Mouse (Mus musculus): ENCODE data around the gene Mis18a. TPM values are rescaled to one million over a fixed set of nuclear protein-coding genes. Genes with fewer than 3 reads are reported as not detected.
A peak's percentile ranks its signal among the peaks of the same experiment; 100 is the strongest.

Gene Mis18a
- polyA plus RNA-seq (2015; fragmentation: Nextera tagmentation; extraction: Ambion mirVana): 94.3 and 99.2 TPM in 2 replicates

GRCm38 (mm10) chr16:90727233-90728115, at the start of gene Mis18a:
TSS of gene Mis18a (minus strand) at chr16:90727404.
- DNase-seq (ENCODE audit: low spot score): peak; percentile 96

GRCm38 (mm10) chr16:90775946-90776520, 48.8 kb upstream of the Mis18a start:
- DNase-seq (ENCODE audit: low spot score): no peak

- DNase-seq (ENCODE audit: low spot score): no peak
Observed at GRCm38 (mm10) chr16:90774646-90775045, 47.4 kb upstream of the Mis18a start.

GRCm38 (mm10) chr16:90774216-90774615, 47.0 kb upstream of the Mis18a start:
- DNase-seq (ENCODE audit: low spot score): no peak

GRCm38 (mm10) chr16:90766919-90767454, 39.8 kb upstream of the Mis18a start:
- DNase-seq (ENCODE audit: low spot score): no peak

GRCm38 (mm10) chr16:90765195-90765877, 38.1 kb upstream of the Mis18a start:
- no peak for DNase-seq (ENCODE audit: low spot score)

GRCm38 (mm10) chr16:90760515-90760914, 33.3 kb upstream of the Mis18a start:
- no peak for DNase-seq (ENCODE audit: low spot score)

GRCm38 (mm10) chr16:90759335-90759734, 32.1 kb upstream of the Mis18a start:
- DNase-seq (ENCODE audit: low spot score): no peak

- no peak for DNase-seq (ENCODE audit: low spot score)
Observed at GRCm38 (mm10) chr16:90753386-90753941, 26.3 kb upstream of the Mis18a start.

GRCm38 (mm10) chr16:90748169-90748568, 21.0 kb upstream of the Mis18a start:
- no peak for DNase-seq (ENCODE audit: low spot score)

- no peak for DNase-seq (ENCODE audit: low spot score)
Observed at GRCm38 (mm10) chr16:90747143-90747542, 19.9 kb upstream of the Mis18a start.

GRCm38 (mm10) chr16:90738092-90738956, 11.1 kb upstream of the Mis18a start, which contains the start of gene Mrap:
TSS of gene Mrap (plus strand) at chr16:90738207.
- no peak for DNase-seq (ENCODE audit: low spot score)

- DNase-seq (ENCODE audit: low spot score): no peak
Observed at GRCm38 (mm10) chr16:90736672-90737270, 9.6 kb upstream of the Mis18a start.

GRCm38 (mm10) chr16:90735611-90736010, 8.4 kb upstream of the Mis18a start:
- no peak for DNase-seq (ENCODE audit: low spot score)

GRCm38 (mm10) chr16:90726600-90727227, 490 bp downstream of the Mis18a start:
- no peak for DNase-seq (ENCODE audit: low spot score)

- DNase-seq (ENCODE audit: low spot score): no peak
Observed at GRCm38 (mm10) chr16:90724051-90724450, 3.2 kb downstream of the Mis18a start.

GRCm38 (mm10) chr16:90710313-90710712, 16.9 kb downstream of the Mis18a start:
- no peak for DNase-seq (ENCODE audit: low spot score)

- no peak for DNase-seq (ENCODE audit: low spot score)
Observed at GRCm38 (mm10) chr16:90709711-90710289, 17.4 kb downstream of the Mis18a start.

GRCm38 (mm10) chr16:90706279-90706678, 20.9 kb downstream of the Mis18a start:
- no peak for DNase-seq (ENCODE audit: low spot score)

All from thymus, postnatal 0 days (tissue).